Mouse (Mus musculus): ENCODE data around the gene Gm28047.

- TF ChIP-seq E2F4 (IDR thresholded peaks at IDR 0.05; ENCODE audit: insufficient read depth) = no peak
- TF ChIP-seq POLR2A (IDR thresholded peaks at IDR 0.05; ENCODE audit: insufficient read length, low read depth) = no peak
- TF ChIP-seq REST (IDR thresholded peaks at IDR 0.05; ENCODE audit: insufficient read depth, insufficient read length) = no peak
- no peak for TF ChIP-seq TCF3 (IDR thresholded peaks at IDR 0.05; ENCODE audit: insufficient read length, low read depth)
- no peak for TF ChIP-seq MAX (IDR thresholded peaks at IDR 0.05; ENCODE audit: low read depth)
These were observed 114.8 kb downstream of the Gm28047 start for GRCm38 (mm10) chr15:102510110-102510509.
